Mouse (Mus musculus) liver, embryonic 14.5 days (tissue): ENCODE data around the gene Rtn4. TPM values are rescaled to one million over a fixed set of nuclear protein-coding genes. Genes with fewer than 3 reads are reported as not detected.

ENCODE experiments used
- ATAC-seq: fragments of 200-750 bp; cut with Nextera tagmentation; 2 replicates; pipeline ENCODE4 v1.8.0; 2017; ENCODE audit warnings: moderate number of reproducible peaks, mild to moderate bottlenecking, moderate library complexity; ENCODE audit not compliant: insufficient read depth
- DNase-seq, 3 experiments: peaks; one replicate each; pipeline ENCODE4 v3.0.0-alpha.2; 2012 to 2013; ENCODE audit warnings: low read depth in 3 of 3, low spot score in 3 of 3
- H3K27ac ChIP-seq: fragments of 300-500 bp; sonication (generic); 2 replicates; pipeline ENCODE4 v1.5.1; 2014; ENCODE audit warnings: moderate library complexity, mild to moderate bottlenecking, control low read depth, inconsistent platforms
- H3K27me3 ChIP-seq: fragments of 300-500 bp; sonication (generic); 2 replicates; pipeline ENCODE4 v1.6.1; 2014; ENCODE audit warnings: mild to moderate bottlenecking, low read length, moderate library complexity; ENCODE audit not compliant: control insufficient read depth, insufficient read depth
- H3K36me3 ChIP-seq: fragments of 300-500 bp; sonication (generic); replicated peaks from 2 replicates; pipeline ENCODE4 v1.6.1; 2014; ENCODE audit warnings: low read depth; ENCODE audit not compliant: control insufficient read depth, insufficient read depth
- H3K4me1 ChIP-seq, 2 experiments: fragments of 200-500 bp in 1 of 2; fragments of 300-500 bp in 1 of 2; sonication (generic) in 1 of 2; replicated peaks; 2 replicates each; pipeline ENCODE4 v1.6.1; 2012 to 2014; ENCODE audit warnings: antibody characterized with exemption in 1 of 2, inconsistent platforms in 1 of 2, low read length in 1 of 2; ENCODE audit not compliant: control insufficient read depth in 2 of 2, insufficient read depth in 2 of 2
- H3K4me2 ChIP-seq: fragments of 300-500 bp; sonication (generic); 2 replicates; pipeline ENCODE4 v1.6.1; 2014; ENCODE audit warnings: low read depth, mild to moderate bottlenecking, control low read depth, moderate library complexity
- H3K4me3 ChIP-seq, 2 experiments: fragments of 200-500 bp in 1 of 2; fragments of 300-500 bp in 1 of 2; sonication (generic) in 1 of 2; 2 replicates each; pipeline ENCODE4 v1.5.1; 2012 to 2014; ENCODE audit warnings: low read depth in 2 of 2, low read length in 2 of 2, mild to moderate bottlenecking in 2 of 2, control low read depth in 1 of 2, inconsistent platforms in 1 of 2, moderate library complexity in 1 of 2; ENCODE audit not compliant: insufficient read depth in 1 of 2
- H3K9ac ChIP-seq: fragments of 300-500 bp; sonication (generic); replicated peaks from 2 replicates; pipeline ENCODE4 v1.6.1; 2014; ENCODE audit warnings: mild to moderate bottlenecking, control low read depth, moderate library complexity
- H3K9me3 ChIP-seq: fragments of 300-500 bp; sonication (generic); 2 replicates; pipeline ENCODE4 v1.6.1; 2016; ENCODE audit warnings: low read length, mixed read lengths; ENCODE audit not compliant: control insufficient read depth
- CTCF ChIP-seq: IDR thresholded peaks from 2 replicates; pipeline ENCODE4 v1.5.1; 2016; ENCODE audit warnings: antibody characterized with exemption, low read depth, control low read depth
- EP300 ChIP-seq: IDR thresholded peaks from 2 replicates; pipeline ENCODE4 v1.6.1; 2016; ENCODE audit warnings: antibody characterized with exemption, low read depth
- WGBS: fragments of 180-500 bp; shearing (Covaris S2); extraction: QIAGEN DNeasy Blood & Tissue Kit; methylation state at CpG from one replicate; pipeline ENCODE4 v1.1.7; 2014; ENCODE audit not compliant: insufficient replicate concordance; 5-methylcytosine and 5-hydroxymethylcytosine counted together
- polyA plus RNA-seq, 2 experiments: library from polyadenylated mRNA; depleted of rRNA in 1 of 2; stranded (reverse) in 1 of 2; unstranded in 1 of 2; fragments of >200 nt; fragmentation: Nextera tagmentation in 1 of 2; extraction: Ambion mirVana in 1 of 2; gene quantifications; 2 replicates each; pipeline versions ENCODE4 v1.2.1 to v1.2.3; 2012 to 2014

Rtn4 gene
- polyA plus RNA-seq, 2 experiments: 10.2 to 21.4 TPM

DNA sequence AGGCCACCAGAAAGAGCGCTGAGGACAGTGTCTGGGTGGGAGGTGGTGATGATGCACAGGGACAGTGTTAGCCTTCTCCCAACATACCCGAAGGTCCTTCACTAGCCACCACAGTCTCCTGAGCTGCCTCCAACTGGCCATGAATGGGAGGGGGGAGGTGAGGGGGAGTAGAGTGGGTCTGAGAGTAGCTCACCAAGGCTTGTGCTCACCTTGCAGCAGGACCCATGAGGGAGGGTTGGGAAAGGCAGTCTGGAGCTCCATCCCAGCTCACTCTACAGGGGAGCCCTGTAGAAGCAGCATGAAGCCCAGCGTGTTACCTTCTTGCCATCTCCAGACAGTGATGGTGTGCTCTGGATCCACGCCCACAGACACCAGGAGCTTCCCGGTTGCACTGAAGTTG lies 65.9 kb downstream of the Rtn4 start:
- Histone ChIP-seq H3K27ac (no peak overlapping the region), H3K9me3 (no peaks in the 10 kb centered on the region), H3K36me3 (no peaks in the 10 kb centered on the region), H3K4me1 (no peaks in the 10 kb centered on the region; a peak in 1 of 4 replicates), H3K27me3 (no peaks in the 10 kb centered on the region; the same call in 1 of the 2 replicates), H3K9ac (no peak overlapping the region), H3K4me3 (no peak overlapping the region), H3K4me2 (no peak overlapping the region)
- WGBS: 63% methylated on average over 5 of the region's 5 CpGs
- DNase-seq (no peak), ATAC-seq (0 out of 2 replicates have a peak, but pooled peaks have one; percentile 15)
- TF ChIP-seq CTCF: no peak
- no peak for TF ChIP-seq EP300

DNA sequence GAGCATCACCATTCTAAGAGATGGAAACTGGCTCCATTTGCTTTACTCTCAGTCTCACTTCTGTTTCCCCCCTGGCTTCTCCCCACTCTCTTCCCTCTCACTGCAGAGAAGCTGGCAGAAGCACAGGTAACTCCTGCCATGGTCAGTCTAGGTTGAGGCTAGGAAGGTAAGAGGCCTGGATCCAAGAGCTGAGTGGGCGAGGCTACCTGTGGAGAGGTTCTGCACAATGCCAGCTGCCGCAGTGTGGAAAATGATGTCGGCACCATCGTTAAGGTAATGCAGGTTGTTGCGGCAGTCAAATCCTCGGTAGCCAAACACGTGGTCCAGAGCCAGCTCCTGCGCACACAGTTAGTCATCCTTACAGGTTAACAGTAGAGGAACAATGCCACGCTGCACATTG lies 68.6 kb downstream of the Rtn4 start:
- H3K27ac ChIP-seq: no peak overlapping the region
- 77% methylated on average over 9 of the region's 9 CpGs for WGBS
- no peak for ATAC-seq
- H3K4me2 ChIP-seq: no peak overlapping the region
- H3K27me3 ChIP-seq: no peaks in the 10 kb centered on the region
- no peaks in the 10 kb centered on the region for H3K36me3 ChIP-seq
- no peaks in the 10 kb centered on the region for H3K9me3 ChIP-seq
- no peaks in the 10 kb centered on the region; a peak in 1 of 4 replicates for H3K4me1 ChIP-seq
- H3K4me3 ChIP-seq: no peak overlapping the region
- no peak overlapping the region for H3K9ac ChIP-seq
- TF ChIP-seq CTCF (no peak), EP300 (no peak)
- DNase-seq: no peak

DNA sequence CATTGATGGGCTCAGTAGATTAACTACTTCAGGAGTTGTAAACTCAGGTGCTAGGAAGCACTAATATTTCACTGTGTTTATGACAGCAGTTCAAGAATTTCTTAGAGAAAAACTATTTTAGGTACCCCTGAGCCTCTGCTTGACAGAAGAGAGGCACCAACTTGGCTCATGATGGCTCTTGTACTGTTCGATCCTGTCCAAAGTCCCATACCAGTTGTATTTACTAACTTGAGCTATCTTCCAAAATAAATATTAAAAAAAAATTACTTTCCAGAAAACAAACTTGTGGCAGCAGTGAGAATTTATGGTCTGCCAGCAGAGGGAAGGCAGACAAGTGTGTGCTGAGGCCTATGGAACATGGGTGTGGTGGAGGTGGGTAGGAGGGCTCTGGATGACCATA lies 70.0 kb downstream of the Rtn4 start:
- Histone ChIP-seq H3K4me1 (no peaks in the 10 kb centered on the region; a peak in 1 of 4 replicates), H3K27me3 (no peaks in the 10 kb centered on the region), H3K4me2 (no peak overlapping the region), H3K4me3 (no peak overlapping the region), H3K9ac (no peak overlapping the region), H3K36me3 (no peaks in the 10 kb centered on the region), H3K27ac (no peak overlapping the region), H3K9me3 (no peaks in the 10 kb centered on the region)
- no peak for DNase-seq
- ATAC-seq: no peak
- WGBS: 64% methylated on average over 1 of the region's 1 CpGs
- TF ChIP-seq EP300: no peak
- TF ChIP-seq CTCF: no peak

DNA sequence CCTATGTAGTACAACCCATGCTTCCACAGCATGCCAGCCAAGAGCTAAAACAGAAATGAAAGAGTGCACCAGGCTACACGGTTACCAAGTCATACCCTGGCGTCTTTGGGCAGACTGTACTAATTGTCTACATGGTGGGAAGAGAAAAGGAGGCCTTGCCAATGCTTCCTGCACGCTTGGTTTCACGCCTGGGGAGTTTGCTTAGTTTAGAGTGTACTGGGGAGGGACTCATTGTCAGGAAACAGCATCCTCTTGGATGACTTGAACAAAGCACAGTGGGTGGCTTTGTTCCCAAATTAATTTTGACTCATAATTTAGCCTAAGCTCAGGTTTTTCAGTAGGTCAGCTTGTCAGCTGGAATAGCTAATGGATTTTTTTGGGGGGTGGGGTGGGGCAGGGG lies 72.3 kb downstream of the Rtn4 start:
- TF ChIP-seq CTCF (no peak), EP300 (no peak)
- 46% methylated on average over 4 of the region's 4 CpGs for WGBS
- DNase-seq: no peak
- Histone ChIP-seq H3K27ac (no peak overlapping the region), H3K4me2 (no peak overlapping the region), H3K9ac (no peak overlapping the region), H3K9me3 (no peaks in the 10 kb centered on the region), H3K27me3 (no peaks in the 10 kb centered on the region), H3K4me1 (no peaks in the 10 kb centered on the region; a peak in 1 of 4 replicates), H3K4me3 (no peak overlapping the region), H3K36me3 (no peaks in the 10 kb centered on the region)
- ATAC-seq: no peak

DNA sequence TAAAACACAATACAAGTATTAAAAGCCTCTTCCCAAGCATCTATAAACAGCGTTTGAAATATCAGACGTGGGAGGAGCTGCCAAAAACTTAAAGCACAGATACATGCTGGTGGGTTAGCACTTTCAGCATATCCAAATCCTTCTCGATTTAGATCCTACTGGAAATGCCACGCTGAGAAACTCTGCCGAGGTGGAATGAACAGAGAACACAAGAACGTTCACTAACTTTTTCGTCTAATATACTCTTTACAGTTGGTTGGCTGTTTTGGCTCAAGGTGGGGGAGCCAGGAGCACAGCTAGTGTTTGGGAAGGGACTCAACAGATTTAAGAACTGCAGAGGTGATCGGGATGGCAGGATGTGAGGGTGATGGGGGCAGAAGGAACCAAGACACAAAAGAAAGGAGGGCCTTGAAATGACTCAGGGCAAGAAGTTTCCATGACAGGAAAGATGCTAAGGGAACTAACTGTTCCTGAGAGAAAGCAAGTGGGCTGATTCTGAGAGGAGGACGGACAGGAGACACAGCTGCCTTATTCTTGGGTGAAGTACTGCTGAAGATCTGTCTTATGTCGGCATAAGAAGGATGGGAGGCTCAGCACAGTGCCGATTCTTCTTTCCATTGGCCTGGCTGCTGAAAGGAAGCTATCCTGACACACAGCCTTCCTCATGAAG lies 73.7 kb downstream of the Rtn4 start:
- Histone ChIP-seq H3K27ac (no peak overlapping the region), H3K4me3 (no peak overlapping the region), H3K27me3 (no peaks in the 10 kb centered on the region), H3K4me1 (no peaks in the 10 kb centered on the region; a peak in 1 of 4 replicates), H3K4me2 (no peak overlapping the region), H3K9ac (no peak overlapping the region), H3K36me3 (no peaks in the 10 kb centered on the region), H3K9me3 (no peaks in the 10 kb centered on the region)
- TF ChIP-seq EP300 (no peak), CTCF (no peak)
- ATAC-seq: no peak
- no peak for DNase-seq
- 58% methylated on average over 11 of the region's 11 CpGs for WGBS
